Mouse (Mus musculus) CH12.LX (cell line): Measurements from ENCODE around the gene Chrdl2.

Source experiments
- CHD1 ChIP-seq: IDR thresholded peaks from 2 replicates; pipeline ENCODE4 v1.6.1; 2012; ENCODE audit warnings: low read depth, low read length, improper control_type of control experiment, inconsistent platforms
- CTCF ChIP-seq, 2 experiments: IDR thresholded peaks in 1 of 2; conservative IDR thresholded peaks in 1 of 2; 2 replicates each; pipeline ENCODE4 v1.5.1; 2011 to 2012; ENCODE audit warnings: low read depth in 2 of 2, low read length in 2 of 2, improper control_type of control experiment in 1 of 2, inconsistent platforms in 1 of 2, mild to moderate bottlenecking in 1 of 2, moderate library complexity in 1 of 2
- E2F4 ChIP-seq: IDR thresholded peaks from 2 replicates; pipeline ENCODE4 v1.6.1; 2011; ENCODE audit warnings: low read depth, low read length, improper control_type of control experiment; ENCODE audit not compliant: insufficient replicate concordance
- GABPA ChIP-seq: IDR thresholded peaks from 2 replicates; pipeline ENCODE4 v1.6.1; 2012; ENCODE audit warnings: low read depth, low read length, improper control_type of control experiment, inconsistent platforms; ENCODE audit not compliant: insufficient replicate concordance
- MAX ChIP-seq: IDR thresholded peaks from 2 replicates; pipeline ENCODE4 v1.6.1; 2011; ENCODE audit warnings: low read length, improper control_type of control experiment
- MXI1 ChIP-seq: IDR thresholded peaks from 2 replicates; pipeline ENCODE4 v1.6.1; 2011; ENCODE audit warnings: mild to moderate bottlenecking, low read depth, low read length, improper control_type of control experiment
- NRF1 ChIP-seq: IDR thresholded peaks from 2 replicates; pipeline ENCODE4 v1.6.1; 2014; ENCODE audit warnings: low read depth, mild to moderate bottlenecking, inconsistent platforms, low read length, improper control_type of control experiment, moderate library complexity
- POLR2A ChIP-seq: IDR thresholded peaks from 2 replicates; pipeline ENCODE4 v1.6.1; 2011; ENCODE audit warnings: low read depth, mild to moderate bottlenecking, improper control_type of control experiment, low read length
- TCF12 ChIP-seq: IDR thresholded peaks from 2 replicates; pipeline ENCODE4 v1.6.1; 2014; ENCODE audit warnings: low read depth, mild to moderate bottlenecking, inconsistent platforms, low read length, improper control_type of control experiment
- UBTF ChIP-seq: IDR thresholded peaks from 2 replicates; pipeline ENCODE4 v1.6.1; 2012; ENCODE audit warnings: low read depth, mild to moderate bottlenecking, inconsistent platforms, low read length, improper control_type of control experiment, moderate library complexity
- USF1 ChIP-seq: IDR thresholded peaks from 2 replicates; pipeline ENCODE4 v1.6.1; 2014; ENCODE audit warnings: low read depth, mild to moderate bottlenecking, inconsistent platforms, low read length, improper control_type of control experiment

- TF ChIP-seq UBTF, result no peak
- no peak for TF ChIP-seq CTCF (conservative IDR thresholded peaks at IDR 0.05 in 1 of 2, IDR thresholded peaks at IDR 0.05 in 1 of 2; ENCODE audit: low read depth in 2 of 2, low read length in 2 of 2)
- no peak for TF ChIP-seq POLR2A
- TF ChIP-seq CHD1, result no peak
- TF ChIP-seq E2F4, result no peak
- TF ChIP-seq MXI1, result no peak
- no peak for TF ChIP-seq GABPA
- TF ChIP-seq USF1, result no peak
- no peak for TF ChIP-seq NRF1
- TF ChIP-seq MAX, result no peak
- no peak for TF ChIP-seq TCF12
These were observed 26.9 kb upstream of the Chrdl2 start for GRCm38 (mm10) chr7:99979081-99979480.
